Mouse (Mus musculus): Measurements from ENCODE around the gene 2010300C02Rik. TPM values are rescaled to one million over a fixed set of nuclear protein-coding genes. Genes with fewer than 3 reads are reported as not detected.

2010300C02Rik gene
- polyA plus RNA-seq, 1 experiment from 2014 or later = 11.1 TPM

DNA sequence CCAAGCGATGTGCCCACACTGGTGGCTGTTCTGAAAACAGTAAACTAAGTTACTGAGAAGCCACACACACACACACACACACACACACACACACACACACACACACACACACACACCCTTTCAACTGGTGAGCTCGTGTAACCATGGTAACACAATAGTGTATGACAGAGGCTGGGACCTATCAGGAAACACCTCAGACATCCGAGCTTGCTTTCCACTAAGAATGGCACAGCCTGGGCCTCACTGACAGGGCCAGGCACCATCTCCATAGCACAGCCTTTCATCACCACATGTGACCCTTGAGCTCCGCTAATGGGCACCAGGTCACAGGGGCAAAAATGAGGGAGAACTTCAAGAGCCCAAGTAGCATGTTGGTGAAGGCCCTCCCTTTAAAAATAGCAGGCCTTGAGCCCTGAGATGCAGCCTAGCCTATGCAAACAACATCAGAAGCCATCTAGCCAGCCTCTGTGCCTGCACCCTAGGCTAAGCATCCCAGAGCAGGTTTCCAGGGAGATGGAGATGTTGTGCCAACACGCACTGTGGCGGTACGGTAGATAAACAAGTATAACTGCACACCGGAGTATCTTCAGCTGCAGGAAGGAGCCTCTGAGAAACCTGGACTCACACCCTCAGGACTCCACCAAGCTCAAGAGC, 21.6 kb downstream of the 2010300C02Rik start:
- H3K36me3 ChIP-seq (ENCODE audit: control insufficient read depth, insufficient read depth, low read length) = no peaks in the 10 kb centered on the region
- no peak for ATAC-seq
- no peak overlapping the region for H3K27ac ChIP-seq (ENCODE audit: low read length)
- H3K9ac ChIP-seq (ENCODE audit: low read depth, low read length) = no peak overlapping the region
- WGBS = 67% methylated on average over 8 of the region's 8 CpGs
- H3K4me2 ChIP-seq (ENCODE audit: low read depth, low read length) = no peak overlapping the region
- H3K27me3 ChIP-seq (replicated peaks; ENCODE audit: control insufficient read depth, insufficient read depth, low read length) = no peaks in the 10 kb centered on the region
- H3K9me3 ChIP-seq (ENCODE audit: control insufficient read depth, low read length) = no peaks in the 10 kb centered on the region
- peaks cover 11% of the 10 kb centered on the region; the same call in 1 of the 2 replicates for H3K4me1 ChIP-seq (ENCODE audit: control insufficient read depth, insufficient read depth, low read length)
- no peak overlapping the region for H3K4me3 ChIP-seq (ENCODE audit: low read length)

DNA sequence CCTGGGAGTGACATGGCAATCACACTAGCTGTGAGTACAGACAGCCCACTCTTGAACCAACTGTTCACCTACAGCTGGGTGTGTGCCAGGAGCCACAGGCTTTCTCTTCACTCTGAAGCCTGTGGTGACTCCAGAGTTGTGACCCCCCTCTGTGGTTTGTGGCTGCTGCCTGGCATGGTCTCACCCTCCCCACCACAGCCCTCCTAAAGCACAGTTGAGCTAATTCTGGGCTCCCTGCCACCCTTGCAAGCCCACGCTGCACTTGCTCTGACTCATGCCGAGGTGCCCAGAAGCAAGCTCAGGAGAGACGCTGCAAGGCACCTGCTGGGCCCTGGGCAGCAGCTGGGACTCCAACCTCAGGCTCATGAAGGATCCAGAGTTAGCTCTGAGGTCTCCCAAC, 23.0 kb downstream of the 2010300C02Rik start:
- no peak for ATAC-seq
- Histone ChIP-seq H3K27ac (ENCODE audit: low read length) (no peak overlapping the region), H3K9me3 (ENCODE audit: control insufficient read depth, low read length) (no peaks in the 10 kb centered on the region), H3K9ac (ENCODE audit: low read depth, low read length) (no peak overlapping the region), H3K27me3 (replicated peaks; ENCODE audit: control insufficient read depth, insufficient read depth, low read length) (no peaks in the 10 kb centered on the region), H3K36me3 (ENCODE audit: control insufficient read depth, insufficient read depth, low read length) (no peaks in the 10 kb centered on the region), H3K4me3 (ENCODE audit: low read length) (no peak overlapping the region), H3K4me1 (ENCODE audit: control insufficient read depth, insufficient read depth, low read length) (peaks cover 11% of the 10 kb centered on the region; the same call in 1 of the 2 replicates), H3K4me2 (ENCODE audit: low read depth, low read length) (no peak overlapping the region)
- WGBS = 78% methylated on average over 3 of the region's 3 CpGs

DNA sequence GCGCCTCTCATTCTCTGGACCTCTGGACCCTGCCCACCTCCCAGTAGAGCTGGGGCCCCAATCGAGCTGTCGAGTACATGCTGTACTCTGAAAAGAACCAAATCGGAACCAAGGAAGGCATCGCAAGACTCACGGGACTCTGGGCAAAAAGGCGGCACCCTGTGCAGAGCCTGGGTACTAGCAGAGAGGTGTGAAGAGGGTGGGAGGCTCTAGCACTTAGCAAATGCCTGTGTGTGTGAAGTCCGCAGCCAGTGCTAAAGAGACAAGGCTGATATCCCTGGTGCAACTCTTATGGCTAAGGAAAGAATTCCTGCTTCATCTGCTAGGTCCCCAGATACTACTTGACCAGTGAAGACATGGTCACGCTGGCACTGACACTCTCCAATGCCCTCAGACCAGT, 24.2 kb downstream of the 2010300C02Rik start:
- whole genome bisulfite sequencing = 68% methylated on average over 9 of the region's 9 CpGs

DNA sequence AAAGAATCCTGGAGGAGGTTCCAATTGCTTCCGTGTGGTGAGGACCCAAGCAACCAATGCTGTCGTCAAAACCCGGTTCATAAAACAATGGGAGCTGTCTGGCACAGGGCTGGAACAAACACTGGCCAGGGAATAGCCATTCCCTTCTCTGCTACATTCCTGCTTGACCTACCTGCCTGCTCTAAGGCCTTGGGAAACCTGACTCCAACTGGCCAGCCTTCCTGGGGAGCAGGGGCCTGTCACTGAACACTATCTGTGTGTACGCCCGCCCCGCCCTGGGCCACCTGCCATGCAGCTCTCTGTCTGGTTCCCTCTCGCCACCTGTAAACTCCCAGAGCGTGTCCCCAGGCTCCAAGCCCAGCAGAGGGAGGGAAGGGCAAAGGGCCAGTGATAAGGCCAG, 25.5 kb downstream of the 2010300C02Rik start:
- no peak overlapping the region for H3K4me3 ChIP-seq (ENCODE audit: low read length)
- H3K9me3 ChIP-seq (ENCODE audit: control insufficient read depth, low read length) = no peaks in the 10 kb centered on the region
- H3K27me3 ChIP-seq (replicated peaks; ENCODE audit: control insufficient read depth, insufficient read depth, low read length) = no peaks in the 10 kb centered on the region
- WGBS = 22% methylated on average over 8 of the region's 8 CpGs
- H3K27ac ChIP-seq (ENCODE audit: low read length) = peak overlapping the region; percentile 74
- no peak overlapping the region for H3K9ac ChIP-seq (ENCODE audit: low read depth, low read length)
- ATAC-seq = peak; percentile 98
- no peak overlapping the region for H3K4me2 ChIP-seq (ENCODE audit: low read depth, low read length)
- no peaks in the 10 kb centered on the region for H3K36me3 ChIP-seq (ENCODE audit: control insufficient read depth, insufficient read depth, low read length)
- H3K4me1 ChIP-seq (ENCODE audit: control insufficient read depth, insufficient read depth, low read length) = peaks cover 11% of the 10 kb centered on the region; the same call in 1 of the 2 replicates

More for the DNA sequence above, 24.2 kb downstream of the 2010300C02Rik start:
- Histone ChIP-seq H3K27me3 (replicated peaks; ENCODE audit: control insufficient read depth, insufficient read depth, low read length) (no peaks in the 10 kb centered on the region), H3K4me3 (ENCODE audit: low read length) (no peak overlapping the region), H3K27ac (ENCODE audit: low read length) (no peak overlapping the region), H3K4me1 (ENCODE audit: control insufficient read depth, insufficient read depth, low read length) (peaks cover 11% of the 10 kb centered on the region; the same call in 1 of the 2 replicates), H3K9me3 (ENCODE audit: control insufficient read depth, low read length) (no peaks in the 10 kb centered on the region), H3K36me3 (ENCODE audit: control insufficient read depth, insufficient read depth, low read length) (no peaks in the 10 kb centered on the region), H3K9ac (ENCODE audit: low read depth, low read length) (no peak overlapping the region), H3K4me2 (ENCODE audit: low read depth, low read length) (no peak overlapping the region)
- ATAC-seq = no peak

DNA sequence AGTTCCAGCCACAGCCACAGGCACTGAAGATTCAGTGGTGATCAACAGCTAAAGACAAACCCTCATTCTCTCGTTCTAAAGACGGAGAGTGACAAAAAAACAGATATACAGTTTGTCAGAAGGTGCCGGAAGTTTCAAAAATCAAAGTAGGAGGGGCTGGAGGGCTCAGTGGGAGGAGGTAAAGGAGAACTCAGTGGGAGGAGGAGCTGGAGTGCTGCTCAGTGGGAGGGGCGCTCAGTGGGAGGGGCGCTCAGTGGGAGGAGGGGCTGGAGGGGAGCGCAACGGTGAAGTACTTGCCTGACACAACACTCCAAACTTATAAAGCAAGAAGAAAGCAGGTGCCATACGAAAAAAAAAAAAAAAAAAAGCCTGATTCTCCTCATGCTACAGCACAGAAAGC, 28.7 kb downstream of the 2010300C02Rik start:
- Histone ChIP-seq H3K36me3 (ENCODE audit: control insufficient read depth, insufficient read depth, low read length) (no peaks in the 10 kb centered on the region), H3K27ac (ENCODE audit: low read length) (no peak overlapping the region), H3K4me3 (ENCODE audit: low read length) (no peak overlapping the region), H3K4me2 (ENCODE audit: low read depth, low read length) (no peak overlapping the region), H3K9ac (ENCODE audit: low read depth, low read length) (no peak overlapping the region), H3K9me3 (ENCODE audit: control insufficient read depth, low read length) (no peaks in the 10 kb centered on the region), H3K4me1 (ENCODE audit: control insufficient read depth, insufficient read depth, low read length) (peaks cover 11% of the 10 kb centered on the region; the same call in 1 of the 2 replicates), H3K27me3 (replicated peaks; ENCODE audit: control insufficient read depth, insufficient read depth, low read length) (no peaks in the 10 kb centered on the region)
- no peak for ATAC-seq
- WGBS = 41% methylated on average over 8 of the region's 8 CpGs

DNA sequence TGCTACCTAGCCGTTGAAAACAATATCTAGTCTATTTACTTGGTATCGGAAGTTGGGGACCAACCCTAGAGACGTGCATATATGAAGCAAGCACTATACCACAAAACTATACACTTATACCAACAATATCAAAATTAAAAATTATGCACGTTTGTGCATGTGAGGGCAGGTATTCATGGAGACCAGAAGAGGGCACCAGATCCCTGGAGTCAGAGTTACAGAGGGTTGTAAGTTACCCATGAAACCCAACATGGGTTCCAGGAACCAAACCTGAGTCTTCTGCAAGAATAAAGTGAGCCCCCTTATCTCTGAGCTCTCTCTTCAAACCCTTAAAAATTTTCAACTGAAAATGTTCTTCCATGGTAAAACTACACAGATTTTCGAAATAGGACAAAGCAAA, 29.2 kb downstream of the 2010300C02Rik start:
- no peak overlapping the region for H3K9ac ChIP-seq (ENCODE audit: low read depth, low read length)
- no peaks in the 10 kb centered on the region for H3K36me3 ChIP-seq (ENCODE audit: control insufficient read depth, insufficient read depth, low read length)
- H3K27ac ChIP-seq (ENCODE audit: low read length) = no peak overlapping the region
- H3K27me3 ChIP-seq (replicated peaks; ENCODE audit: control insufficient read depth, insufficient read depth, low read length) = no peaks in the 10 kb centered on the region
- H3K4me2 ChIP-seq (ENCODE audit: low read depth, low read length) = no peak overlapping the region
- WGBS = 85% methylated on average over 5 of the region's 5 CpGs
- no peak overlapping the region for H3K4me3 ChIP-seq (ENCODE audit: low read length)
- H3K4me1 ChIP-seq (ENCODE audit: control insufficient read depth, insufficient read depth, low read length) = peaks cover 7% of the 10 kb centered on the region; the same call in 1 of the 2 replicates
- no peaks in the 10 kb centered on the region for H3K9me3 ChIP-seq (ENCODE audit: control insufficient read depth, low read length)
- no peak for ATAC-seq

DNA sequence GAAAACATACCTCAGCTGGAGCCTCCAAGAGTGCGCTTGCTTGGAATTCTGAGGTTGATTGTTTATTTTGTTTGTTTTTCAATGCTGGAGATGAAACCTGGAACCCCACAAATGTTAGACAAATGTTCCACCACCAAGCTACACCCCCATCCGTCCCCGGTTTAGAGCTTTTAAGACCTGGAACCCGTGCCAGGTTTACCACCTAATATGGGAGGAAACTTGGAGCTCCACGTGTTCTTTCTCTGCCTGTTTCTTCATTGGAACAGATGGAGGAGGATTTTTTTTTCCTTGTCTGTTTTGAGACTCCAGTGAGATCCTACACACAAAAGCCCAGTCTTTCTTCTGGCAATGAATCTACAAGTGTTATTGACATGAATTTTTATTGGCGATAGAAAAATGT, 30.2 kb downstream of the 2010300C02Rik start:
- Histone ChIP-seq H3K4me2 (ENCODE audit: low read depth, low read length) (no peak overlapping the region), H3K9me3 (ENCODE audit: control insufficient read depth, low read length) (no peaks in the 10 kb centered on the region), H3K36me3 (ENCODE audit: control insufficient read depth, insufficient read depth, low read length) (no peaks in the 10 kb centered on the region), H3K4me3 (ENCODE audit: low read length) (no peak overlapping the region), H3K4me1 (ENCODE audit: control insufficient read depth, insufficient read depth, low read length) (peaks cover 4% of the 10 kb centered on the region; the same call in 1 of the 2 replicates), H3K27ac (ENCODE audit: low read length) (no peak overlapping the region), H3K9ac (ENCODE audit: low read depth, low read length) (no peak overlapping the region), H3K27me3 (replicated peaks; ENCODE audit: control insufficient read depth, insufficient read depth, low read length) (no peaks in the 10 kb centered on the region)
- WGBS = 73% methylated on average over 6 of the region's 6 CpGs
- no peak for ATAC-seq

DNA sequence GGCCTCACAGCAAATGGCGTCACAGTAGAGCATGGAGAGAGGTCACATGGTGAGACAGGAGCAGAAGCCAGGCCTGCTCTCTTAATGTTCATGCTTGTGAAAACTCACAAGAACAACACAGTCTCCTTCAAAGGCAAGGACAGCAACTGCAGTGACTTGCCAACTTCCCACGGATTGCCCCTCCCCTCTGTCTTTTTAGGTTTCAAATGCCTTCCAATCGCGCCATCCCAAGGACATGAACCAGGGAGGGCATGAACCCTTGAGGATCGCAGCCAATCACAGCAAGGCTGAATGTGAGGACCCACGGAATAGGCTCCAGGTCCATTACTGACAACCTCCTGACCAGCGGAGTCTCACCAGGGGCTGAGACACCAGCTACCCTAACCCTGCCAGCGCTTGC, 31.5 kb downstream of the 2010300C02Rik start:
- Histone ChIP-seq H3K4me3 (ENCODE audit: low read length) (no peak overlapping the region), H3K27ac (ENCODE audit: low read length) (no peak overlapping the region), H3K4me1 (ENCODE audit: control insufficient read depth, insufficient read depth, low read length) (0 out of 2 replicates have a peak, but pooled peaks cover under 1% of the 10 kb centered on the region), H3K36me3 (ENCODE audit: control insufficient read depth, insufficient read depth, low read length) (no peaks in the 10 kb centered on the region), H3K4me2 (ENCODE audit: low read depth, low read length) (no peak overlapping the region), H3K9ac (ENCODE audit: low read depth, low read length) (no peak overlapping the region), H3K9me3 (ENCODE audit: control insufficient read depth, low read length) (no peaks in the 10 kb centered on the region), H3K27me3 (replicated peaks; ENCODE audit: control insufficient read depth, insufficient read depth, low read length) (no peaks in the 10 kb centered on the region)
- ATAC-seq = peak; percentile 47; the same call in 1 of the 2 replicates
- 66% methylated on average over 8 of the region's 8 CpGs for WGBS

DNA sequence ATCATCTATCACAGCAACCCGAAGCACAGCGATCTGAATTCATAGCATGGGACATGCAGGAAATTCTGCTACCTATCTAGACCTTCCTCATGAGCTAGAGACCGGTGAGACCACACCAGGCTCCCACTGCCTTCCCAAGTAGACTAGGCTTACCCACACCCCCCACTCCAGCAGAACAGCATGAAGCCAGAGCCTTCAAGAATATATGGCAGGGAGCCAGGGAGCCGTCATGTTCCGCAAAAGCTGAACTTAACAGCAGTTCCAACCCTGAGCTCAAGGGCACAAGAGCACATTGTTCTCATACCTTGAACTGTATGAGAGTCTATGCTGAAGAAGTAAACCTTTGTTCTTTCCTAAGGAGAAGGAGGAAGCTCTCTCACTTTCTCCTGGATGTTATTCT, 32.4 kb downstream of the 2010300C02Rik start:
- H3K9me3 ChIP-seq (ENCODE audit: control insufficient read depth, low read length) = no peaks in the 10 kb centered on the region
- H3K9ac ChIP-seq (ENCODE audit: low read depth, low read length) = no peak overlapping the region
- 64% methylated on average over 5 of the region's 5 CpGs for WGBS
- H3K4me3 ChIP-seq (ENCODE audit: low read length) = no peak overlapping the region
- no peak overlapping the region for H3K4me2 ChIP-seq (ENCODE audit: low read depth, low read length)
- H3K27me3 ChIP-seq (replicated peaks; ENCODE audit: control insufficient read depth, insufficient read depth, low read length) = no peaks in the 10 kb centered on the region
- no peaks in the 10 kb centered on the region for H3K4me1 ChIP-seq (ENCODE audit: control insufficient read depth, insufficient read depth, low read length)
- ATAC-seq = peak; percentile 62
- H3K36me3 ChIP-seq (ENCODE audit: control insufficient read depth, insufficient read depth, low read length) = no peaks in the 10 kb centered on the region
- no peak overlapping the region for H3K27ac ChIP-seq (ENCODE audit: low read length)

Measured in intestine, embryonic 16.5 days (tissue).